Mouse (Mus musculus) gastrocnemius, adult 8-10 months (tissue): ENCODE data around the gene Sec24a. TPM values are rescaled to one million over a fixed set of nuclear protein-coding genes. Genes with fewer than 3 reads are reported as not detected.
A peak's percentile ranks its signal among the peaks of the same experiment; 100 is the strongest.
"Not testable (repeated sequence)": the region's sequence is repeated elsewhere in the genome, so short reads cannot be mapped to it uniquely, and the experiment has no call there.

Experiments used
- DNase-seq, 2 experiments: peaks; one replicate each; pipeline ENCODE4 v3.0.0; 2022; ENCODE audit warnings: low spot score in 2 of 2
- total RNA-seq, 4 experiments: library from RNA; stranded (reverse); gene quantifications; 2 replicates each; pipeline ENCODE4 v1.2.4; 2022

Gene Sec24a
- 10 to 100 TPM; 34.7 to 51.4 (median 36.2) TPM for total RNA-seq

GRCm38 (mm10) chr11:51763213-51763907, at the start of gene Sec24a, which contains the start of gene Sar1b:
Gene Sec24a (minus strand): TSS chr11:51763634.
Gene Sar1b (plus strand): TSS chr11:51763687.
- peak; percentile 75 to 85 for DNase-seq

- DNase-seq = no peak
Measured at GRCm38 (mm10) chr11:51812022-51812546, 48.6 kb upstream of the Sec24a start.

GRCm38 (mm10) chr11:51811230-51811629, 47.8 kb upstream of the Sec24a start:
- DNase-seq = no peak

- no peak for DNase-seq
Measured at GRCm38 (mm10) chr11:51809632-51810224, 46.3 kb upstream of the Sec24a start.

- DNase-seq = peak in 1 of 2 experiments; percentile 76
Measured at GRCm38 (mm10) chr11:51807108-51807879, 43.9 kb upstream of the Sec24a start.

- DNase-seq = peak; percentile 48 to 59
Measured at GRCm38 (mm10) chr11:51805221-51805981, 42.0 kb upstream of the Sec24a start.

- peak in 1 of 2 experiments; percentile 75 for DNase-seq
Measured at GRCm38 (mm10) chr11:51800634-51801325, 37.3 kb upstream of the Sec24a start.

- DNase-seq = no peak
Measured at GRCm38 (mm10) chr11:51796272-51796671, 32.8 kb upstream of the Sec24a start.

GRCm38 (mm10) chr11:51790662-51791061, 27.2 kb upstream of the Sec24a start:
- DNase-seq = no peak

GRCm38 (mm10) chr11:51789735-51790134, 26.3 kb upstream of the Sec24a start:
- DNase-seq = not testable (repeated sequence)

GRCm38 (mm10) chr11:51785926-51786325, 22.5 kb upstream of the Sec24a start:
- DNase-seq = peak in 1 of 2 experiments; percentile 35

GRCm38 (mm10) chr11:51782721-51783120, 19.3 kb upstream of the Sec24a start:
- DNase-seq = no peak

- no peak for DNase-seq
Measured at GRCm38 (mm10) chr11:51780773-51781267, 17.4 kb upstream of the Sec24a start.

- DNase-seq = no peak
Measured at GRCm38 (mm10) chr11:51777478-51777877, 14.0 kb upstream of the Sec24a start.

- DNase-seq = no peak
Measured at GRCm38 (mm10) chr11:51775507-51775906, 12.1 kb upstream of the Sec24a start.

- DNase-seq = no peak
Measured at GRCm38 (mm10) chr11:51768296-51768695, 4.9 kb upstream of the Sec24a start.

GRCm38 (mm10) chr11:51767579-51768220, 4.3 kb upstream of the Sec24a start:
- DNase-seq = peak; percentile 28 to 47

- no peak for DNase-seq
Measured at GRCm38 (mm10) chr11:51764816-51765215, 1.4 kb upstream of the Sec24a start.

GRCm38 (mm10) chr11:51763955-51764354, 521 bp upstream of the Sec24a start:
- no peak for DNase-seq

GRCm38 (mm10) chr11:51761241-51761640, 2.2 kb downstream of the Sec24a start:
- no peak for DNase-seq
